Comparison of ENCODE assay signal across 10 mouse cellular contexts in the genomic region with DNA sequence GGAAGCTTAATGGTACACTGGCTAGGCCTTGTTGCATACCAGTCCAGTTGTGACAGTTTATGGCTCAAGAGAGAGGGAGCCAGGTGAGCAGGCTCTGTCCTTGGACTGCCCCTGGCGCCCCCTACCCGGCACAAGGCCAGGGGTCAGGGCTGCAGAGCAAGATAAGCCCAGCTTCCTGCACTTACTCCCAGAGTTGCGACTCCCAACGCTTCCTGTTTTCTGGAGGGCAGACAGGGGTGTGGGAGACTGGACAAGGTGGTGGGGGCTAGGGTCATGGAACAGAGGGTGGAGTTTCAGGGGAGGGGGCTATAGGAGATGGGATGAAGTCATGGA. TPM values are rescaled to one million over a fixed set of nuclear protein-coding genes. Genes with fewer than 3 reads are reported as not detected.
DNase-seq lines count a peak whose midpoint lies in the region; ATAC-seq lines count a peak whose summit lies in the region.
"Had no signal": no experiment of that assay in that cellular context is flagged by ENCODE, and none has a peak within 500 bp of the region (broad histone marks: within the 10 kb centered on the region; RNA-seq: fewer than 3 reads in every experiment).

No protein-coding gene starts in this region.

- H3K27me3 ChIP-seq in forebrain, embryonic 10.5 days (ENCODE audit: poor library complexity, severe bottlenecking) = peaks cover 14% of the 10 kb centered on the region
- H3K27me3 ChIP-seq in forebrain, embryonic 15.5 days = peaks cover 2% of the 10 kb centered on the region; the same call in 1 of the 2 replicates
- peaks cover 13% of the 10 kb centered on the region for H3K27me3 ChIP-seq in embryonic facial prominence, embryonic 10.5 days (replicated peaks; ENCODE audit: low read depth, poor library complexity, severe bottlenecking)
- H3K27me3 ChIP-seq in liver, embryonic 16.5 days (ENCODE audit: control insufficient read depth, insufficient read depth, low read depth, low read length) = no peaks in the 10 kb centered on the region

- H3K4me1 ChIP-seq in forebrain, embryonic 10.5 days = peaks cover 37% of the 10 kb centered on the region
- peaks cover 4% of the 10 kb centered on the region for H3K4me1 ChIP-seq in forebrain, embryonic 15.5 days
- peaks cover 34% of the 10 kb centered on the region for H3K4me1 ChIP-seq in embryonic facial prominence, embryonic 10.5 days
- peaks cover 2% of the 10 kb centered on the region for H3K4me1 ChIP-seq in liver, embryonic 16.5 days (ENCODE audit: control insufficient read depth, low read depth, low read length)

- no peak for ATAC-seq in forebrain, embryonic 15.5 days (replicated peaks)
- 0 out of 2 replicates have a peak, but pooled peaks have one; percentile 30 for ATAC-seq in liver, embryonic 16.5 days (ENCODE audit: low read depth)

- 33% methylated on average over 4 of the region's 4 CpGs for WGBS in forebrain, embryonic 10.5 days
- 29% methylated on average over 4 of the region's 4 CpGs for WGBS in forebrain, embryonic 15.5 days
- WGBS in embryonic facial prominence, embryonic 10.5 days = 14% methylated on average over 4 of the region's 4 CpGs
- WGBS in liver, embryonic 16.5 days (ENCODE audit: insufficient replicate concordance) = 8% methylated on average over 4 of the region's 4 CpGs

- no peak overlapping the region for H3K9ac ChIP-seq in forebrain, embryonic 15.5 days (replicated peaks)
- no peak overlapping the region for H3K9ac ChIP-seq in liver, embryonic 16.5 days (ENCODE audit: low read depth, low read length)

- H3K36me3 ChIP-seq in forebrain, embryonic 10.5 days (replicated peaks) = peaks cover 7% of the 10 kb centered on the region; the same call in 1 of the 2 replicates
- no peaks in the 10 kb centered on the region for H3K36me3 ChIP-seq in forebrain, embryonic 15.5 days
- H3K36me3 ChIP-seq in embryonic facial prominence, embryonic 10.5 days (replicated peaks) = no peaks in the 10 kb centered on the region; the same call in 1 of the 2 replicates
- H3K36me3 ChIP-seq in liver, embryonic 16.5 days (ENCODE audit: control insufficient read depth, insufficient read depth) = no peaks in the 10 kb centered on the region

- no peaks in the 10 kb centered on the region for H3K9me3 ChIP-seq in forebrain, embryonic 10.5 days
- H3K9me3 ChIP-seq in forebrain, embryonic 15.5 days = no peaks in the 10 kb centered on the region
- H3K9me3 ChIP-seq in embryonic facial prominence, embryonic 10.5 days = no peaks in the 10 kb centered on the region
- H3K9me3 ChIP-seq in liver, embryonic 16.5 days (replicated peaks; ENCODE audit: control insufficient read depth, low read length) = no peaks in the 10 kb centered on the region

- no peak overlapping the region for H3K4me2 ChIP-seq in forebrain, embryonic 15.5 days (replicated peaks)
- no peak overlapping the region for H3K4me2 ChIP-seq in liver, embryonic 16.5 days (ENCODE audit: low read depth, low read length)

- DNase-seq in forebrain, embryonic 10.5 days (ENCODE audit: extremely low spot score, low spot score) = no peak
- no peak for DNase-seq in embryonic facial prominence, embryonic 10.5 days (ENCODE audit: low spot score)
- DNase-seq in kidney, adult 18-20 months = peak; percentile 74
- no peak for DNase-seq in right cerebral cortex, postnatal 25 days
- no peak for DNase-seq in urinary bladder, postnatal 25 days (ENCODE audit: low spot score)
- DNase-seq in cerebellum, adult 11-12 months = no peak

- H3K27ac ChIP-seq in forebrain, embryonic 10.5 days = 0 out of 2 replicates have a peak overlapping the region, but pooled peaks have one; percentile 52
- no peak overlapping the region for H3K27ac ChIP-seq in forebrain, embryonic 15.5 days (replicated peaks)
- peak overlapping the region; percentile 69 for H3K27ac ChIP-seq in embryonic facial prominence, embryonic 10.5 days (replicated peaks)
- no peak overlapping the region for H3K27ac ChIP-seq in liver, embryonic 16.5 days (ENCODE audit: low read length)

- no peak overlapping the region for H3K4me3 ChIP-seq in forebrain, embryonic 10.5 days
- H3K4me3 ChIP-seq in forebrain, embryonic 15.5 days = no peak overlapping the region
- H3K4me3 ChIP-seq in embryonic facial prominence, embryonic 10.5 days = no peak overlapping the region
- H3K4me3 ChIP-seq in liver, embryonic 16.5 days (ENCODE audit: low read depth, low read length) = no peak overlapping the region

RNA-seq across cellular contexts. Expression of a gene that starts 6.4 kb away (rescaled TPM):
- 0.21 and 0.26 TPM in 2 replicates for polyA plus RNA-seq in forebrain, embryonic 10.5 days (2016; fragmentation: Nextera tagmentation; extraction: Ambion mirVana)
- 0.26 TPM in 1 of 2 replicates, not detected in the other for polyA plus RNA-seq in forebrain, embryonic 15.5 days (2015; fragmentation: Nextera tagmentation; extraction: Ambion mirVana)
- polyA plus RNA-seq in embryonic facial prominence, embryonic 10.5 days (2016; fragmentation: Nextera tagmentation; extraction: Ambion mirVana) = 0.28 TPM in 1 of 2 replicates, not detected in the other
- 0.19 TPM in 1 of 2 replicates, not detected in the other for polyA plus RNA-seq in liver, embryonic 16.5 days (2015; fragmentation: Nextera tagmentation; extraction: Ambion mirVana)
- polyA plus RNA-seq: forebrain, embryonic 11.5 days had no signal

RNA-seq across cellular contexts. Expression of a gene that starts 8.2 kb away (rescaled TPM):
- polyA plus RNA-seq in forebrain, embryonic 10.5 days (2016; fragmentation: Nextera tagmentation; extraction: Ambion mirVana) = 19.7 and 21.2 TPM in 2 replicates
- 12.9 and 14.7 TPM in 2 replicates for polyA plus RNA-seq in forebrain, embryonic 15.5 days (2015; fragmentation: Nextera tagmentation; extraction: Ambion mirVana)
- 21.8 and 25.2 TPM in 2 replicates for polyA plus RNA-seq in embryonic facial prominence, embryonic 10.5 days (2016; fragmentation: Nextera tagmentation; extraction: Ambion mirVana)
- 6.9 TPM in 2 replicates for polyA plus RNA-seq in liver, embryonic 16.5 days (2015; fragmentation: Nextera tagmentation; extraction: Ambion mirVana)

RNA-seq across cellular contexts. Expression of a gene that starts 16.8 kb away (rescaled TPM):
- polyA plus RNA-seq in forebrain, embryonic 10.5 days (2016; fragmentation: Nextera tagmentation; extraction: Ambion mirVana) = 17.0 and 18.7 TPM in 2 replicates
- 44.8 and 51.4 TPM in 2 replicates for polyA plus RNA-seq in forebrain, embryonic 15.5 days (2015; fragmentation: Nextera tagmentation; extraction: Ambion mirVana)
- polyA plus RNA-seq in embryonic facial prominence, embryonic 10.5 days (2016; fragmentation: Nextera tagmentation; extraction: Ambion mirVana) = 18.3 and 18.8 TPM in 2 replicates
- polyA plus RNA-seq in liver, embryonic 16.5 days (2015; fragmentation: Nextera tagmentation; extraction: Ambion mirVana) = 1.9 TPM in 2 replicates

RNA-seq across cellular contexts. Expression of a gene that starts 30.5 kb away (rescaled TPM):
- polyA plus RNA-seq in forebrain, embryonic 10.5 days (2016; fragmentation: Nextera tagmentation; extraction: Ambion mirVana) = 75.0 and 81.6 TPM in 2 replicates
- 49.1 and 49.7 TPM in 2 replicates for polyA plus RNA-seq in forebrain, embryonic 15.5 days (2015; fragmentation: Nextera tagmentation; extraction: Ambion mirVana)
- 85.2 and 89.9 TPM in 2 replicates for polyA plus RNA-seq in embryonic facial prominence, embryonic 10.5 days (2016; fragmentation: Nextera tagmentation; extraction: Ambion mirVana)
- polyA plus RNA-seq in liver, embryonic 16.5 days (2015; fragmentation: Nextera tagmentation; extraction: Ambion mirVana) = 19.0 and 19.7 TPM in 2 replicates

RNA-seq across cellular contexts. Expression of a gene that starts 35.0 kb away (rescaled TPM):
- polyA plus RNA-seq in forebrain, embryonic 10.5 days (2016; fragmentation: Nextera tagmentation; extraction: Ambion mirVana) = not detected in 2 replicates
- polyA plus RNA-seq in forebrain, embryonic 15.5 days (2015; fragmentation: Nextera tagmentation; extraction: Ambion mirVana) = not detected in 2 replicates
- polyA plus RNA-seq in embryonic facial prominence, embryonic 10.5 days (2016; fragmentation: Nextera tagmentation; extraction: Ambion mirVana) = not detected in 2 replicates
- polyA plus RNA-seq in liver, embryonic 16.5 days (2015; fragmentation: Nextera tagmentation; extraction: Ambion mirVana) = not detected in 2 replicates
- polyA plus RNA-seq: forebrain, embryonic 11.5 days; limb, embryonic 11.5 days had no signal

Comparison
In these comparisons a context has a peak if more than half of its experiments do, and no peak if none do; other contexts are left out.
1. H3K27ac ChIP-seq: peak in forebrain, embryonic 10.5 days (single experiment) and embryonic facial prominence, embryonic 10.5 days (single experiment); none in forebrain, embryonic 15.5 days (single experiment) and liver, embryonic 16.5 days (single experiment).